Mouse (Mus musculus) cerebellum, adult 18-20 months (tissue): ENCODE measurements around the gene Defb25.
"Not testable (repeated sequence)": the region's sequence is repeated elsewhere in the genome, so short reads cannot be mapped to it uniquely, and the experiment has no call there.

Experiments used
- DNase-seq, 2 experiments: peaks; one replicate each; pipeline ENCODE4 v3.0.0; 2021

Defb25 gene

GRCm38 (mm10) chr2:152622953-152623352, at the start of gene Defb25:
Gene Defb25, minus strand, starts transcription at chr2:152623053.
- no peak for DNase-seq

- DNase-seq, result peak in 1 of 2 experiments; percentile 18
Measured at GRCm38 (mm10) chr2:152672166-152672565, 49.3 kb upstream of the Defb25 start.

- peak; percentile 45 to 66 for DNase-seq
Measured at GRCm38 (mm10) chr2:152671642-152671999, 48.8 kb upstream of the Defb25 start.

- no peak for DNase-seq
Measured at GRCm38 (mm10) chr2:152670983-152671641, 48.3 kb upstream of the Defb25 start.

GRCm38 (mm10) chr2:152669639-152670484, 47.0 kb upstream of the Defb25 start:
- peak in 1 of 2 experiments; percentile 35 for DNase-seq

GRCm38 (mm10) chr2:152669256-152669638, 46.4 kb upstream of the Defb25 start, which contains the start of gene H13:
Gene H13, plus strand, starts transcription at chr2:152669461.
- peak; percentile 88 to 97 for DNase-seq

- not testable (repeated sequence) for DNase-seq
Measured at GRCm38 (mm10) chr2:152666191-152666590, 43.3 kb upstream of the Defb25 start.

GRCm38 (mm10) chr2:152661163-152661562, 38.3 kb upstream of the Defb25 start:
- DNase-seq, result no peak

- DNase-seq, result no peak
Measured at GRCm38 (mm10) chr2:152657398-152657797, 34.5 kb upstream of the Defb25 start.

- no peak for DNase-seq
Measured at GRCm38 (mm10) chr2:152653874-152654715, 31.2 kb upstream of the Defb25 start.

GRCm38 (mm10) chr2:152652901-152653620, 30.2 kb upstream of the Defb25 start:
- DNase-seq, result no peak

- DNase-seq, result no peak
Measured at GRCm38 (mm10) chr2:152639406-152640113, 16.7 kb upstream of the Defb25 start.

GRCm38 (mm10) chr2:152638865-152639264, 16.0 kb upstream of the Defb25 start:
- DNase-seq, result no peak

- no peak for DNase-seq
Measured at GRCm38 (mm10) chr2:152637381-152637780, 14.5 kb upstream of the Defb25 start.

- no peak for DNase-seq
Measured at GRCm38 (mm10) chr2:152637006-152637322, 14.1 kb upstream of the Defb25 start.

- DNase-seq, result no peak
Measured at GRCm38 (mm10) chr2:152636246-152637005, 13.6 kb upstream of the Defb25 start.

- DNase-seq, result no peak
Measured at GRCm38 (mm10) chr2:152634311-152634710, 11.5 kb upstream of the Defb25 start.

GRCm38 (mm10) chr2:152633334-152633733, 10.5 kb upstream of the Defb25 start:
- DNase-seq, result no peak

- DNase-seq, result no peak
Measured at GRCm38 (mm10) chr2:152629904-152630303, 7.1 kb upstream of the Defb25 start.

- no peak for DNase-seq
Measured at GRCm38 (mm10) chr2:152629239-152629638, 6.4 kb upstream of the Defb25 start.

GRCm38 (mm10) chr2:152628066-152628465, 5.2 kb upstream of the Defb25 start:
- no peak for DNase-seq
